In the genomic region with DNA sequence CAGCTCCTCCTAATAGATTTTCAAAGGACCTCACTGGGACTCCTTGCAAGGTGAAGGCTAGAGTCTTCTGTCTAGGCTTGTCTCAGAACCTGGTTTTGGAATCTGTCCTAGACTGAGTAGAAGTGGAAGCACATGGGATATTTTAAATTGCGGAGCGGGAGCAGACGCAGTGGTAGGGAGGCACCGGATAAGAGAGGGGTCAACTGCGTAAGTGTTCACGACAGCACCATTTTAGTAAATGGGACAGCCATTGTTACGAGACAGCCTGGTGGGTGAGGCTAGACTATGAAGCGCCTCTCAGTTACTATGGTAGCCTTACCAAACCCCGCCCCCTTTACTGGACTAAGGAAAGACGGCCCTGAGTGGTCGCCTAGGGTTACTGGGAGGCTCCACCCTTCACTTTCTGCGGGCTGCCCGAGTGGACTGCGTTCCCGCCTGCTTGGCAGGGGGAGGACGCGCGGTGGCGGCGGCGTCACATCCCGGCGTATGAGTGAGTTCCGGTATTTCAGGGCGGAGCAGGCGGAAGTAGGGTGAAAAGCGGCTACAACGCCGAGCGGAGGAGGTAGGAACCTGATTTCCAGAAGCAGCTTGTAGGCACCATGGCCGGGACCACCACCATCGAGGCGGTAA, we compare ENCODE assay signal across 8 mouse cellular contexts. TPM values are rescaled to one million over a fixed set of nuclear protein-coding genes. Genes with fewer than 3 reads are reported as not detected.
A peak's percentile ranks its signal among the peaks of the same experiment; 100 is the strongest.
DNase-seq lines count a peak whose midpoint lies in the region; ATAC-seq and TF ChIP-seq lines count a peak whose summit lies in the region.

No protein-coding gene starts in this region.

- no peaks in the 10 kb centered on the region for H3K9me3 ChIP-seq in embryonic facial prominence, embryonic 15.5 days (replicated peaks)
- H3K9me3 ChIP-seq in limb, embryonic 14.5 days (ENCODE audit: control insufficient read depth, low read length) = no peaks in the 10 kb centered on the region
- H3K9me3 ChIP-seq in midbrain, postnatal 0 days (ENCODE audit: low read length) = no peaks in the 10 kb centered on the region

- TF ChIP-seq POLR2A in bone marrow, adult 2 months (IDR thresholded peaks at IDR 0.05; ENCODE audit: borderline replicate concordance, control insufficient read depth, low read depth, low read length) = peak; percentile 84; the same call in 1 of the 2 replicates
- TF ChIP-seq POLR2A in limb, embryonic 14.5 days (IDR thresholded peaks at IDR 0.05; ENCODE audit: borderline replicate concordance, extremely low read depth, insufficient read depth, insufficient read length) = no peak

- peak overlapping the region; percentile 93 for H3K4me3 ChIP-seq in bone marrow, adult 2 months (replicated peaks; ENCODE audit: control insufficient read depth, low read depth, low read length)
- H3K4me3 ChIP-seq in embryonic facial prominence, embryonic 15.5 days (replicated peaks) = peak overlapping the region; percentile 88
- H3K4me3 ChIP-seq in limb, embryonic 14.5 days (replicated peaks; ENCODE audit: low read length) = peak overlapping the region; percentile 79
- peak overlapping the region; percentile 88 for H3K4me3 ChIP-seq in midbrain, postnatal 0 days (ENCODE audit: low read depth, low read length)

- peak overlapping the region; percentile 66 for H3K4me2 ChIP-seq in embryonic facial prominence, embryonic 15.5 days (replicated peaks)
- peak overlapping the region; percentile 71 for H3K4me2 ChIP-seq in limb, embryonic 14.5 days (replicated peaks; ENCODE audit: low read depth, low read length, severe bottlenecking)
- H3K4me2 ChIP-seq in midbrain, postnatal 0 days (ENCODE audit: low read depth, low read length, poor library complexity, severe bottlenecking) = peak overlapping the region; percentile 81

- DNase-seq in 416B (ENCODE audit: low read depth) = peak; percentile 99
- peak; percentile 95 for DNase-seq in heart, adult 8-10 months (ENCODE audit: low spot score)
- DNase-seq in kidney, adult 9 months = peak; percentile 98
- peak; percentile 97 for DNase-seq in limb, embryonic 14.5 days (ENCODE audit: low spot score)
- peak; percentile 96 for DNase-seq in midbrain, postnatal 0 days (ENCODE audit: low spot score)
- peak; percentile 75 to 85 for DNase-seq in spleen, postnatal 14 days (ENCODE audit: low spot score in 2 of 2)

- H3K36me3 ChIP-seq in embryonic facial prominence, embryonic 15.5 days = no peaks in the 10 kb centered on the region
- H3K36me3 ChIP-seq in limb, embryonic 14.5 days (ENCODE audit: control insufficient read depth, insufficient read depth, low read length) = peaks cover 8% of the 10 kb centered on the region; the same call in 1 of the 2 replicates
- no peaks in the 10 kb centered on the region for H3K36me3 ChIP-seq in midbrain, postnatal 0 days (ENCODE audit: insufficient read depth, low read length)

- peak; percentile 3; the same call in 1 of the 2 replicates for TF ChIP-seq CTCF in bone marrow, adult 2 months (IDR thresholded peaks at IDR 0.05; ENCODE audit: control insufficient read depth, insufficient read depth, low read length)
- TF ChIP-seq CTCF in midbrain, postnatal 0 days (IDR thresholded peaks at IDR 0.05) = peak; percentile 32

- ATAC-seq in embryonic facial prominence, embryonic 15.5 days (ENCODE audit: insufficient number of reproducible peaks, low FRiP score, low TSS enrichment, low read depth) = peak; percentile 97
- peak; percentile 94 for ATAC-seq in limb, embryonic 14.5 days (ENCODE audit: low FRiP score, low read depth)
- peak; percentile 94 for ATAC-seq in midbrain, postnatal 0 days (ENCODE audit: low FRiP score)

- peaks cover 8% of the 10 kb centered on the region for H3K4me1 ChIP-seq in bone marrow, adult 2 months (ENCODE audit: control insufficient read depth, insufficient read depth, low read length)
- H3K4me1 ChIP-seq in embryonic facial prominence, embryonic 15.5 days = peaks cover 50% of the 10 kb centered on the region
- peaks cover 32% of the 10 kb centered on the region for H3K4me1 ChIP-seq in limb, embryonic 14.5 days (ENCODE audit: control insufficient read depth, insufficient read depth, low read length)
- H3K4me1 ChIP-seq in midbrain, postnatal 0 days (ENCODE audit: insufficient read depth, low read length) = peaks cover 18% of the 10 kb centered on the region

- no peaks in the 10 kb centered on the region for H3K27me3 ChIP-seq in embryonic facial prominence, embryonic 15.5 days
- no peaks in the 10 kb centered on the region for H3K27me3 ChIP-seq in limb, embryonic 14.5 days (ENCODE audit: control insufficient read depth, insufficient read depth, low read length)
- no peaks in the 10 kb centered on the region for H3K27me3 ChIP-seq in midbrain, postnatal 0 days (ENCODE audit: insufficient read depth, low read length)

- H3K9ac ChIP-seq in embryonic facial prominence, embryonic 15.5 days = peak overlapping the region; percentile 85
- H3K9ac ChIP-seq in limb, embryonic 14.5 days (ENCODE audit: low read depth, low read length, severe bottlenecking) = peak overlapping the region; percentile 82
- peak overlapping the region; percentile 92 for H3K9ac ChIP-seq in midbrain, postnatal 0 days (replicated peaks; ENCODE audit: low read length, poor library complexity, severe bottlenecking)

- H3K27ac ChIP-seq in bone marrow, adult 2 months (ENCODE audit: control insufficient read depth, insufficient read depth, low read depth, low read length, poor library complexity) = peak overlapping the region; percentile 95
- peak overlapping the region; percentile 99 for H3K27ac ChIP-seq in embryonic facial prominence, embryonic 15.5 days (replicated peaks)
- H3K27ac ChIP-seq in limb, embryonic 14.5 days (replicated peaks; ENCODE audit: low read depth, low read length) = peak overlapping the region; percentile 97
- H3K27ac ChIP-seq in midbrain, postnatal 0 days (ENCODE audit: low read depth, low read length) = peak overlapping the region; percentile 90

- WGBS in bone marrow, adult 2 months = under 1% methylated on average over 33 of the region's 33 CpGs
- under 1% methylated on average over 33 of the region's 33 CpGs for WGBS in embryonic facial prominence, embryonic 15.5 days
- under 1% methylated on average over 33 of the region's 33 CpGs for WGBS in limb, embryonic 14.5 days
- 1% methylated on average over 31 of the region's 33 CpGs for WGBS in midbrain, postnatal 0 days

RNA-seq across cellular contexts. Expression of a gene that starts 6.8 kb away (rescaled TPM):
- 645 and 665 TPM in 2 replicates for polyA plus RNA-seq in bone marrow, adult 2 months (2011; ENCODE audit: insufficient read depth, insufficient read length, low replicate concordance, missing spikeins)
- 439 and 441 TPM in 2 replicates for polyA plus RNA-seq in embryonic facial prominence, embryonic 15.5 days (2015; fragmentation: Nextera tagmentation; extraction: Ambion mirVana)
- 10 to 100 TPM; 34.1 to 43.4 (median 38.2) TPM for total RNA-seq in heart, adult 8-10 months (2022)
- 258 and 269 TPM in 2 replicates for polyA plus RNA-seq in limb, embryonic 14.5 days (2012; rRNA removed)
- 436 and 464 TPM in 2 replicates for polyA plus RNA-seq in limb, embryonic 14.5 days (2014; fragmentation: Nextera tagmentation; extraction: Ambion mirVana)
- total RNA-seq in midbrain, postnatal 0 days (2014; rRNA removed) = 182 and 224 TPM in 2 replicates
- 314 and 331 TPM in 2 replicates for polyA plus RNA-seq in midbrain, postnatal 0 days (2015; fragmentation: Nextera tagmentation; extraction: Ambion mirVana)

RNA-seq across cellular contexts. Expression of a gene that starts 24.7 kb away (rescaled TPM):
- polyA plus RNA-seq in bone marrow, adult 2 months (2011; ENCODE audit: insufficient read depth, insufficient read length, low replicate concordance, missing spikeins) = 0.79 and 1.5 TPM in 2 replicates
- 0.36 and 0.42 TPM in 2 replicates for polyA plus RNA-seq in embryonic facial prominence, embryonic 15.5 days (2015; fragmentation: Nextera tagmentation; extraction: Ambion mirVana)
- under 1 TPM; 0.06 to 0.16 (median 0.10) TPM for total RNA-seq in heart, adult 8-10 months (2022)
- 2.5 and 2.6 TPM in 2 replicates for polyA plus RNA-seq in limb, embryonic 14.5 days (2012; rRNA removed)
- polyA plus RNA-seq in limb, embryonic 14.5 days (2014; fragmentation: Nextera tagmentation; extraction: Ambion mirVana) = 0.30 and 0.47 TPM in 2 replicates
- total RNA-seq in midbrain, postnatal 0 days (2014; rRNA removed) = 0.24 and 0.55 TPM in 2 replicates
- 0.17 and 0.22 TPM in 2 replicates for polyA plus RNA-seq in midbrain, postnatal 0 days (2015; fragmentation: Nextera tagmentation; extraction: Ambion mirVana)

RNA-seq across cellular contexts. Expression of a gene that starts 26.8 kb away (rescaled TPM):
- 57.2 and 89.7 TPM in 2 replicates for polyA plus RNA-seq in bone marrow, adult 2 months (2011; ENCODE audit: insufficient read depth, insufficient read length, low replicate concordance, missing spikeins)
- 175 and 176 TPM in 2 replicates for polyA plus RNA-seq in embryonic facial prominence, embryonic 15.5 days (2015; fragmentation: Nextera tagmentation; extraction: Ambion mirVana)
- 100 to 1,000 TPM; 105 to 133 (median 121) TPM for total RNA-seq in heart, adult 8-10 months (2022)
- polyA plus RNA-seq in limb, embryonic 14.5 days (2012; rRNA removed) = 205 and 239 TPM in 2 replicates
- polyA plus RNA-seq in limb, embryonic 14.5 days (2014; fragmentation: Nextera tagmentation; extraction: Ambion mirVana) = 214 and 235 TPM in 2 replicates
- total RNA-seq in midbrain, postnatal 0 days (2014; rRNA removed) = 108 and 112 TPM in 2 replicates
- polyA plus RNA-seq in midbrain, postnatal 0 days (2015; fragmentation: Nextera tagmentation; extraction: Ambion mirVana) = 93.2 and 133 TPM in 2 replicates

RNA-seq across cellular contexts. Expression of a gene that starts 27.8 kb away (rescaled TPM):
- polyA plus RNA-seq in bone marrow, adult 2 months (2011; ENCODE audit: insufficient read depth, insufficient read length, low replicate concordance, missing spikeins) = 31.4 and 49.9 TPM in 2 replicates
- polyA plus RNA-seq in embryonic facial prominence, embryonic 15.5 days (2015; fragmentation: Nextera tagmentation; extraction: Ambion mirVana) = 132 and 149 TPM in 2 replicates
- 100 to 1,000 TPM in 1 of 4 experiments, 10 to 100 TPM in 3; 91.0 to 102 (median 93.9) TPM for total RNA-seq in heart, adult 8-10 months (2022)
- polyA plus RNA-seq in limb, embryonic 14.5 days (2012; rRNA removed) = 62.2 and 69.4 TPM in 2 replicates
- polyA plus RNA-seq in limb, embryonic 14.5 days (2014; fragmentation: Nextera tagmentation; extraction: Ambion mirVana) = 133 and 139 TPM in 2 replicates
- 101 and 111 TPM in 2 replicates for total RNA-seq in midbrain, postnatal 0 days (2014; rRNA removed)
- polyA plus RNA-seq in midbrain, postnatal 0 days (2015; fragmentation: Nextera tagmentation; extraction: Ambion mirVana) = 230 and 246 TPM in 2 replicates

Comparison
In these comparisons a context has a peak if more than half of its experiments do, and no peak if none do; other contexts are left out.
1. Peak in every context shown above with its lines: DNase-seq, ATAC-seq, H3K4me3 ChIP-seq and H3K27ac ChIP-seq.